Mouse (Mus musculus) ovary, postnatal 14 days (tissue): ENCODE data around the gene Cyp4a14.
"Not testable (repeated sequence)": the region's sequence is repeated elsewhere in the genome, so short reads cannot be mapped to it uniquely, and the experiment has no call there.

Experiments
- DNase-seq: peaks from one replicate; pipeline ENCODE4 v3.0.0; 2022; ENCODE audit warnings: low spot score

Cyp4a14 gene

GRCm38 (mm10) chr4:115496001-115496400, at the start of gene Cyp4a14:
Cyp4a14 (minus strand) TSS chr4:115496142.
- no peak for DNase-seq

- no peak for DNase-seq
Observed at GRCm38 (mm10) chr4:115545101-115545500, 49.2 kb upstream of the Cyp4a14 start.

- no peak for DNase-seq
Observed at GRCm38 (mm10) chr4:115521766-115522165, 25.8 kb upstream of the Cyp4a14 start.

DNA sequence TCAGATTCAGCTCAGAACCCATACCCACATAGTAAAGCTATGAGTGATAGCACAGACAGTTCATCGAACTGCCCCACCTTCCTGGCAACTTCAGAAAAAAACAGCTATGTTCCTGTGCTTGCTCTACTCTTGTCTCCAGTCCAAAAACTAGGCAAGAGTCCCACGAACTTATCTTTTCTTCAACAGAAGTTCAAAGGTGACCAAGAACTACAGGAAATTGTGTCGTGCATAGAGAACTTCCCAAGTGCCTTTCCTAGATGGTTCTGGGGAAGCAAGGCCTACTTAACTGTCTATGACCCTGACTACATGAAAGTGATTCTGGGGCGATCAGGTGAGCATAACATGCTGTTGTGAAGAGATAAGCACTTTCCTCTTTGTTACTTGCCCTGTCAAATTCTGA, 23.5 kb upstream of the Cyp4a14 start:
- DNase-seq = no peak

GRCm38 (mm10) chr4:115518000-115518399, 22.1 kb upstream of the Cyp4a14 start, which contains the start of gene Cyp4a10:
Cyp4a10 (plus strand) TSS chr4:115518264.
- DNase-seq = not testable (repeated sequence)

DNA sequence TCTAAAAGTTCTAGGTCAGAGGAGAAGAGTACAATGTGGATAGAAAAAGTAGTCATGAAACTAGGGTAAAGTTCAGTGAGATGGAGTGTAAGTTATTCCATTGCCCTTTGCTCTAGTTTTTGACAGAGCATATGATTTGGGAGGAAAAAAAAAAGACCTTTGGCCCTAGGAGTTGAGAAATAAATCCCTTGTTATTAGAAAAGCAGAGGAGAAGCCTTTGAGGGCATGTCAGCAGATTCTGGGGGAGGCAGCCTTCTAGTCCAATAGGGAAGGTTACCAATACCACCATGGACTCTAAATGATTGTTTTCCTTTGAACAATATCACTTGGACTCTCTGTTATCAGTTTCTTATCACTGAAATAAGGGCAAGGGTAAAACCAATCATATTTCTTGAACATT, 18.0 kb upstream of the Cyp4a14 start:
- not testable (repeated sequence) for DNase-seq

GRCm38 (mm10) chr4:115497466-115497865, 1.5 kb upstream of the Cyp4a14 start:
- DNase-seq = no peak

DNA sequence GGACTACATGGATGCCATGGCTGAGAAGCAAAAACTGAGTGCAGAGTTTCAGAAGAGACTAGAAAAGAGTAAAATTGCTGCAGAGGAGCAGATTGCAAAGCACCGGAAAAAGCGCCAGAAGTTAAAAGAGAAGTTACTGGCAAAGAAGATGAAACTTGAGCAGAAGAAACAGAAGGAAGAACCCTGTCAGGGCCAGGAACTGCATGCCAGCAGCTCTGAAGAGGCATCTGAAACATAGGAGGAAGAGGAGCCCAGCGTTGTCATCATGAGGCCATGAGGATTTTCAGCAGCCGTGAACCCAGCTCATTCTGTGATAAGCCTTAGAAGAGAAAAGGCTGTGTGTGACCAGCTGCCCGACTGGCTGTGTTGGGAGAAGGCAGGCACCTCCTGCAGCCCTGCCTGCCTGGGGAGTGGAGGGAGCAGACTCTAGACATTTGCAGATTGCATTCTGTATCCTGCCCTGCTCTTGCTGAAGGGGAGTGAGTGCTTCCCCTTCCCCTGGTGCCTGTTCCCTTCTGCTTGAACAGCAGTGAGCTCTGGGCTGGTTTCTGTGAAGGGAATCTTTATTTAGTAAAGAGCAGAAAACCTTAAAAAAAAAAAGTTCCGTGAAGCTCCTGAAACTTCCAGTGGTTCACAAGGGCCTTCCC, 14.8 kb downstream of the Cyp4a14 start:
- DNase-seq = no peak

- not testable (repeated sequence) for DNase-seq
Observed at GRCm38 (mm10) chr4:115476051-115476450, 19.9 kb downstream of the Cyp4a14 start.

GRCm38 (mm10) chr4:115473585-115473984, 22.4 kb downstream of the Cyp4a14 start:
- not testable (repeated sequence) for DNase-seq

- no peak for DNase-seq
Observed at GRCm38 (mm10) chr4:115452304-115452703, 43.6 kb downstream of the Cyp4a14 start, which contains the start of gene Cyp4a30b. Cyp4a30b (plus strand) TSS chr4:115452604.

GRCm38 (mm10) chr4:115450577-115451137, 45.3 kb downstream of the Cyp4a14 start:
- no peak for DNase-seq
